Mouse (Mus musculus): ENCODE results near the gene Lsamp.

DNA sequence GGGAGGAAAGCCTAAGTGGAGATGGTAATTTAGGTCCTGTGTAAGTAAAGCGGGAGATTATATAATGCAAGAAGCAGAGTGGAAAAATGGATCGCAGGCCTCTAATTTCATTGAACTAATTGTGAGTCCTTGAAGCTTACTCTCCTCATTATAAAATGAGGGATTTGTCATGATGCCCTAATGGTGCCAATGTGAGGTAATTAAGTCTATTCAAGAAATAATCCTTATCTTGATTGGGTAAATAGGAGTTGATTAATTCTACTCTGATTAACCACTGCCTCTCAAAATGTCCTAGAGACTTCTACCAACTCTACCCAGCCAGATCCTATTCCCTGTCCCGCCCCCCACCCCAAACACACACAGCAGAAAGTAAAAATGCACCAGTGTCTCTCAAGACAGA is 1802.5 kb downstream of the Lsamp start:
- TF ChIP-seq CTCF (IDR thresholded peaks at IDR 0.05; ENCODE audit: low read depth, low read length) = no peak
- no peak for TF ChIP-seq POLR2A (IDR thresholded peaks at IDR 0.05; ENCODE audit: extremely low read depth, insufficient read depth, low read length)
